Mouse (Mus musculus): ENCODE data around the gene Prrt1. TPM values are rescaled to one million over a fixed set of nuclear protein-coding genes. Genes with fewer than 3 reads are reported as not detected.

Prrt1 gene
- total RNA-seq, 2 experiments from 2014 or later: 248 to 266 TPM

DNA sequence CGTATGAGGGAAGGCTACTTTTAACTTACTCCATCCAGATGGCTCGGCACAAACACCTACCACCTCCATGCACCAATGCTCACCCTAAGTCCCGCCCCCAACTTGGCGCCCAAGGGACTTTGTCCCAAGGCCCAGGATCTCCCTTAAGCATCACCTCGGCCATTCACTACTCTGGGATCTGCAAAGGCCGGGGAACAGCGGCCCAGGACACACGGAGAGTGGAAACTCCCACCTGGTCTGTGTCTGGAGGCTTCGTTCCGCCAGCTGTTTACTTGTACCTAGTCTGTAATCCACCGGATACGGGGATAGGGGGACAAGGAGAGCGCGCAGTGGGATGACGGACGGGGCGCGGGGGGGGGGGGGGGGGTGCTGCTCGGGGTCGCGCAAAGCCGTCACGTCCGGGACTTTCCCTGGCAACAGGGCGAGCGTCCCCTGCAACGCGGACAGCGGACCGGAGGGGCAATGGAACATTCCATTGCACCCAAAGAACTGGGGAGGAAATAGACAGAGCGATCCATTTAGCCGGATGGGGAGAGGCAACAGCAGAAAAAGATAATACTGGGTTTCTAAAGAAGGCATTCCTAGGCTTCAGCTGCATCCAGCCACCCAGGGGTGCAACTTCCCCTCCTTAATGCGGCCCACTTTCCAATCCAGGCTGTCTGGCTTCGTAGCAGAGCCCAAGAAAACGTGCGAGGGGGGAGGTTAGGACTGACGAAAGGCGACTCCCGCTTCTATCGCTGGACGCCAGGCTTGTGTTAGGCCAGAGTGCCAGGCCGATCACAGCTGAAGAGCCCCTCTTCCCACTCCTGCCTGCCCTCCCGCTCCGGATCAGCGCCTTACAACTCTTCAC lies 2.0 kb upstream of the Prrt1 start:
- peak; percentile 85 to 91 for DNase-seq (ENCODE audit: low spot score in 2 of 2)

DNA sequence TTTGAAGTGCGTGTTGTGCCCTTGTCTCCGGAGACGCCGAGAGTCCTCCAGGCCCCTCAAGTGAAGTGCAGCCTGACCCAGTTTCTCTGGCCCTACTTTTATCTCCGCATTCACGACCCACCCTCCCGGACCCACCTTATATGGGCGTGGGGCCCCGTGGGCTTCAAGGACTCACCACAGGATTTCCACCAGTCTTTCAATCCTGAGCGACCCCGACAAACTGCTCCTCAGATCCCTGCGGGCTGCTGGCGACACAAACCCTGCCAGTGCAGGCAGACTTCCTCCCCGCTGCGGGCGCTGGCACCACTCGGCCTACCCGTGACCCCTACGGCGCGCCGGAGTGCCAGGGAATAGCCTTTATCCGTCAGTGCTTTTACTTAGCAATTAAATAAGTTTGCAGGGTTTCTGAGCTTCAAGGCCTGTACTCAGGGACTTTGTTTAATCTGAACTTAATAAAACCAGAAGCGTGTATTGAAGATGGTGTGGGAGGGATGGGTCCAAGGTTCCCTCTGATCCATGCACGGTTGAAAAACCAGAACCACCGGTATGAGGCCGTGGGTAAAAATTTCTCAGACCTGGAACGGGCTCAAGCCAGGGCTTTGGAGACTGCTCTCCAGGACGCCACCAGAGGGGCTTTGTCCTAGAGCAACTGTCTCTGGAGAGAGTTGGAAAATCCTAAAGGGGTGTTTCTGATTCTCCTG lies 1.2 kb upstream of the Prrt1 start, which contains the start of gene Ppt2:
Ppt2 (minus strand) TSS at position 568 of the 701 bp plus-strand sequence.
- no peak for DNase-seq (ENCODE audit: low spot score in 2 of 2)

DNA sequence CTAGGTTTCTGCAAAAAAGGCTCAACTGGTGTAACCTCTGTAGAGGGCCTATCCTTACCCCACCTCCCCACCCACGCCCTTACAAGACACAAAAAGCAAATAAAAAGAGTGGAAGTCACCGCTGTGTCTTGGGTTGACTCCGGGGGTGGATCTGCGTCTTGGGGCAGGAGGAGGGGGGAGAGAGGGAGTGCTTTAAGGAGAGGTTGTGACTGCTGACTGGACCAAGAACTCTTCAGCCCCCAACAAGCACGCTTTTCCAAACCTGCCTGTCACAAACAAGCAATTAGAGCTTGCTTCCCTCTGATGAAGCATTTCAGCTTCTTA lies 727 bp upstream of the Prrt1 start:
- DNase-seq (ENCODE audit: low spot score in 2 of 2): no peak

DNA sequence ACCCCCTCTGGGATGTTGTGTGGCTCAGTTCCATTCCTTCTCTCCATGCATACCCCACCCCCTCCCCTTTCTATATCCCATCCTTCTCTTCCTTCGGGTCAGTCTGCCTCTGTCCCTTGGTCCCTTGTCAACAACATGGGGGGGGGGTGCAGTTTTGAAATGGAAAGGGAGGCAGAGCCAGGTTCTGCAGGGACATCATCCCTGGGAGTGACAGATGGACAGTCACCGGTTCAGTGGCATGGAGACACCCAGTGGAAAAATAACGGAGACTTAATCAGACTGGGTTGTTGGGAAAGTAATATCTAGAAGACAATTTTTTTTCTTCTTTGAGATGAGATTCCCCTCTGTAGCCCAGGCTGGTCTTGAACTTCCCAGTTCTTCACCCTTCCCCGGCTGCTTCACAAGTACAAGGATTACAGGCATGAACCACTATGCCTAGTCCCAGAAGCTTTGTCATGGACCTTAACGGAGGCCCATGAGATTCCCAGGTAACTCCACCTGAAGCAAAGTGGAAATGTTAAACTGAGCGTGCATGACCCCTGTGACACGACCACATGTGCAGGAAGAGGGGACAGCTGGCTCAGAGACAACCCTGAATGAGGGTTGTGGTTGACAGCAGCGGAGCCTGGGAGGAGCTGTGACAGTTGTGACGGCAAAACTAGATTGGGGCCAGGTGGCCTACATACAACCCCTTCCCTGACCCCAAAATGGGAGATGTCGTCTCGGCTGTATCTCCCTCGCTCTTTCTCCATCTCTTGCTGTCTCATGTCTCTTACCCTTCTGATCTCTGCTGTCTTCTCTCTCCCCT lies 667 bp downstream of the Prrt1 start:
- no peak for DNase-seq (ENCODE audit: low spot score in 2 of 2)

DNA sequence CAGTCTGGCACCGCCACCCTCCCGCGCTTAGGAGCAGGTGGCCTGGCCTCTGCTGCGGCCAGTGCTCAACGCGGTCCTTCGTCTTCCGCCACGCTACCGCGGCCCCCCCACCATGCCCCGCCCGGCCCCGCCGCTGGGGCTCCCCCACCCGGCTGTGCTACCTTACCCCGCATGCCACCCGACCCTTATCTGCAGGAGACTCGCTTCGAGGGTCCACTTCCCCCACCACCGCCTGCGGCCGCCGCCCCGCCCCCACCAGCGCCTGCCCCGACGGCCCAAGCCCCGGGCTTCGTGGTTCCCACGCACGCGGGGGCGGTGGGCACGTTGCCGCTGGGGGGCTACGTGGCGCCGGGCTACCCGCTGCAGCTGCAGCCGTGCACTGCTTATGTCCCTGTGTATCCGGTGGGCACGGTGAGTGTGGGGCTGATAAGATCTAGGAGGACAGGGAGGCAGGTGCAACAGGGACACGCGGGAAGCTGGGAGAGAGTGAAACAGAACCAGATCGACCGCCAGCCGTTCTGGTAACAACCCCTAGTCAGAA lies 1.5 kb downstream of the Prrt1 start:
- no peak for DNase-seq (ENCODE audit: low spot score in 2 of 2)

DNA sequence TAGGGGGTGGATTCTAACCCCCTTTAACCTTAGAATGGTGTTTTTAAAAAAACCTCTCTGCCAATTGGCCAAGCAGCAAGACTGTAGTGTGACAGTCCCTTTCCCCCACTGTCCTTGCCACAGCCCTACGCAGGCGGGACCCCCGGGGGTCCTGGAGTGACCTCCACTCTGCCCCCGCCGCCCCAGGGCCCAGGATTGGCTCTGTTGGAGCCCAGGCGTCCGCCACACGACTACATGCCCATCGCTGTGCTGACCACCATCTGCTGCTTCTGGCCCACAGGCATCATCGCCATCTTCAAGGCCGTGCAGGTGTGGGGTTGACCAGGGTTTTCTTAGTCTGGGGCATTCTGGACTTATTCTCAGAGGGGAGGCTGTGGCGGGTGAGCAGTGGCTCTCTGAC lies 2.3 kb downstream of the Prrt1 start:
- DNase-seq (ENCODE audit: low spot score in 2 of 2): no peak

DNA sequence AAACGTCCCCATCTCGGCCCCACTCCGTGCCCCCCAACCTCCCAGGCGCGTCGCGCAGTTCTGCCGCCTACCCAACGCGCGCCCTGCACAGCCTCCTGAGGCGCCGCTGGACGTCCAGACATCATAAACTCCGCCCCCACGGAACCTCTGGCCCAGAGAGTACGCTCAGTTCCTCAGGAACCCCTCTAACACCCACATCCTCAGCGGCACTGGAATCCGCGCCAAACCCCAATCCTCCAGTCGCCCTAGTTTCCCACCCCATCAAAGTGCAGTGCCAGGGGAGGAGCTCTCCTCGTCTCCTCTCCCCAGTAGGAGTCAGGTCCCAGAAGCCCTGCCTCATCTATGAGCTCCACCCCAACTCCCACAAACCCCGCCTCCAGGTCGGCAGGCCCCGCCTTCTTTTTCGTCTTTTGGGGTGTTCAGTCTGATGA lies 2.9 kb downstream of the Prrt1 start:
- peak; percentile 80 to 93 for DNase-seq (ENCODE audit: low spot score in 2 of 2)

DNA sequence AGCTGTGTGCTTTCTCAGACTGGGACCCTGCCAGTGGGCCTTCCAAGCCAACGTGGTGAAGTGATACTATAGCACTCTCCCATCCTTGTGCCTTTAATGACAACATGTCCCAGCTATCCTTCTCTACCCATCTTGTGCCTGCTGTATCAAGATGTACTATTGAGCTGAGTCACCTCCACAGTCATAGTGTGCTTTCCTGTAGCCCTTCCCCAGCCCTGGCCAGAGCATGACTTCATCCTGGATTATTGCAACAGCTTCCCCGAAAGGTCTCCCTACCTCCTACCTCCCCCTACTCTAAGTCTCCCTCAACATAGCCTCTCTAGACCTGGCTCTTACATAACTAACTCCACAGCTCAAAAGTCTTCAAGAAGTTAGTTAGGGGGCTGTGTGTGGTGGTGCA lies 6.3 kb downstream of the Prrt1 start:
- no peak for DNase-seq (ENCODE audit: low spot score in 2 of 2)

DNA sequence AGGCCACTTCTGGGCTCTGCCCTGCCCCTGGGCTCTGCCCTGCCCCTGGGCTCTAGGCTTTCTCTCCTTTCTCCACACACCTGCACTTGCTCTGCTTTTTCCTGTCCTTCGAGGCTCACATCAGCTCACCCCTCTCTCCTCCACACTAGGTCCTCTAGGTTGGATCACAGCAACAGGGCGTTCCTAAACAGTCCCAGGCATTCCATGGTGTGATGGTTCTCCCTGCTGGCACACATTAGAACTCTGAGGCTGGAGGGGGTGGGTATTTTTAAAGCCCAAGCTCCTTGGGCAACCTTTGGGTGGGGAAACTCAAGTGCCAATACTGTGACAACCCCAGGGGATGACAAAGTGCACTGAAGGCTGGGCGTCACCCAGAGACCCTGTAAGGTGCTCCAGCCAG lies 8.1 kb downstream of the Prrt1 start:
- DNase-seq (ENCODE audit: low spot score in 2 of 2): no peak

DNA sequence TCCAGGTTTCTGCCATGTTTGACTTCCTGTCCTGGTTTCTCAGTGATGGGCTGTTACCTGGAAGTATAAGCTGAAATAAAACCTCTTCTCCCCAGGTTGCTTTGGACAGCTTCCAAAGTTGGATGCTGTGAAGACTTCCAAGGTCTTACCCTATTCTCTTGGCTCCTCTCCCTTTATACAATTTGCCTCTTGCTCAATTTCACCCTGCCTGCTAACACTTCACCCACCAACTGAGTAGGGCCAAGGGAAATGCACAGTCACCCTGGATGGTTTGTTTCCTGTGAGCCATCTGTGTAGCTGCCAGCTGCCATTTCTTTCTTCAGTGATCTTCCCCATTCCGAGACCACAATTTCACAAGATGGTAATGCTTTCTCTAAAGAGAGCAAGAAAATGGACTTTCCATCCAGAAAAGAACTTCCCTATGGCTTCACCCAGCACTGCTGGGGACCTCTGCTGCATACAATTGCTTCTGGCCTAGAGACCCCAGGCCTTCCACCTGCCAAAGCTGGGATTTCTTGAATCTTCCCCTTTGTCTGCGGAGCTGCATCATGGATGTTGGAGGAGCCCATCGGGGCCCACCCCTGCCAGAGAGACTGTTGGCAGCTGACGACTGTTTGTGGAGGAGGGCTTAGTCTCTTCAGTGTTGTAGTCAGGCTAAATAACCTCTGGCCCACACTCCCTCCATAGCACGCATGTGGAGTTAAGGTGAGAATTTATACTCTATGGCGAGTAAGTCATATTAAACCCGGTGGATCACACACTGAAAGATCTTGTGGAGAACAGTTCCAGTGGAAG lies 10.3 kb downstream of the Prrt1 start:
- DNase-seq (ENCODE audit: low spot score in 2 of 2): no peak

DNA sequence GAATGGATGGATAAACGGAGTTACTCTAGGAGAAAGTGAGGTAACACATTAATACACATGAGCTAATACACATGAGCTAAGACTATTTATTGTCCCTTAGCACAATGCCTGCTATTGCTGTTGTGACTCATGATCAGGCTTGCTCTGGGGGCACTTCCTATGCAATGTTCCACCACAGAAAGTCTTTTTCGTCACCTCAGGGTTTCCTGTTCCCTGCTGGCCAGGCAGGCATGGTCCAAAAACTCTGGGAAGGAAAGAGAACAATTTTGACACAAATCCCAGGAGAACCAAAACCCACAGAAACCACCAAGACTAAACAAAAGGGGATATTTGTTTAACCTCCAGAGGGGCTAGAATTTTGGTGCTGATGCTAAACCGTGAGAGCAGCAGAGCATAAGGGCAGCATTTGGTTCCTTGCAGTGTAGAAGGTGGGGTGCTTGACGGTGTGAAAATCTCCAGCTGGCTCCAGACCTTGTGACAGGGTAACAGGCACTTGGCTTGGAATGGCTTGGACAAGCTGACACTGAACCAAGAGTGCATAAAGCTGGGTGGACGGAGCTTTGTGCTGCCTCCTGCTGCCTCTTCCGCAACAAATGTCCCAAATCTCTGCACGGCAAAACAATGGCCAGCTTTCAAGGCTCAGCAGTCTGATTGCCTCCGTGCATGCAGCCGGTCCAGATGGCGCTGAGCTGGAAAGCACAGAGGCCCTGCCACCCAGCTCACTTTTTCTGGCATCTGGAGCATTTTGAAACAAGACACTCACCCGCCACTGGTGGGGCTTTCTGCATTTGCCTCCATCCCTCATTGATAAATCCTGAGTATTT lies 11.7 kb downstream of the Prrt1 start:
- peak in 1 of 2 experiments; percentile 73 for DNase-seq (ENCODE audit: low spot score in 2 of 2)

DNA sequence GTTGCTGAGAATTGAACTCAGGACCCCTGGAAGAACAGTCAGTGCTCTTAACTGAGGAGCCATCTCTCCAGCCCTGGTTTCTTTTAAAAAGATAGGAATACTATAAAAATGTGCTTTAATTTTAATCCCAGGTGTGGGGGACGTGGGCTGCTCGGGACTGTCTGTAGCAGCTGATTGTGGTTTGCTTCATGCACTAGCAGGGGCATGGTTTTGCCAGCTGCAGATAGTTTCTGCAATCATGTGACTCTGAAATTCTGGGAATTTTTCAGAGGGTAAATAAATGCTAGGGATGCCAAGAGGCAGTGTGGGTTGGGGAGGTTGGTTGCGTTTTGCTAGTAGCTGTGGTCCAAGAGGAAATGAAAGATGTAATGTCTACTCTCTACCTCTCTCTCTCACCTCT lies 12.6 kb downstream of the Prrt1 start:
- no peak for DNase-seq (ENCODE audit: low spot score in 2 of 2)

DNA sequence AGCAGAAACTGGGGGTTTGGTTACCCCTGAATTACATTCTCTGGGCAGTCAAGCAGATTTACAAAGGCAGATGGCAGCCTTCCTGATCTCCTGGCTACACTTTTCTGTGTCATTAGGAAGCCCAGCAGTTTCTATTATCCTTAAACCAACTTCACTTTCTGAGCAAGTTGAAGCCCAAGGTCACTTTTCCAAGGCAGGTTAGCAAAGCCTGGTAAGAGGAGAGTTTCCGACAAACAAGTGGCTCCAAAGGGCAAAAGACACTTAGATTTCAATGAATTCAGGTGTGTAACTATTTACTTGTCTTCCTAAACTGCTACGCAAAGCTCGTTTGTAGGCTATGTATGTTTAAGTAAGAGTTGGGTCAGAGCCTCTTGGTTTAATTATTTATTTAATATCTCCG lies 14.0 kb downstream of the Prrt1 start:
- no peak for DNase-seq (ENCODE audit: low spot score in 2 of 2)

DNA sequence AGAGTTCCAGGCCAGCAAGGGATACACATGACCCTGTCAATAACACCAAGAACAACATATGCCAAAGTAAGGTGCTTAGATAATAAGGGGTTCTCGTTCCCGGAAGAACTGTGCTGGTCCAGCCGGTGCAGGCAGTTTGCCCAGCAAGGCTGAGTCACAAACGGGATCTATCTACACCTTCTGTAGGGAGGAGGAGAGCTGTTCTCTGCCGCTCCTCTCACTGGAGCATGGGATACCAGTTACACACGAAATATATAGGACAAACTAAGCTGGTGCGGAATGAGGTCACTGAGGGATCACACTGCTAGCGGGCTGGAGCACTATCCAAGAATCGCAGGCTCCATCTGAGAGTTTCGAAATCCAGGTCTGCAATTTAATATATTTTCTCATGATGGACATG lies 14.6 kb downstream of the Prrt1 start:
- no peak for DNase-seq (ENCODE audit: low spot score in 2 of 2)

DNA sequence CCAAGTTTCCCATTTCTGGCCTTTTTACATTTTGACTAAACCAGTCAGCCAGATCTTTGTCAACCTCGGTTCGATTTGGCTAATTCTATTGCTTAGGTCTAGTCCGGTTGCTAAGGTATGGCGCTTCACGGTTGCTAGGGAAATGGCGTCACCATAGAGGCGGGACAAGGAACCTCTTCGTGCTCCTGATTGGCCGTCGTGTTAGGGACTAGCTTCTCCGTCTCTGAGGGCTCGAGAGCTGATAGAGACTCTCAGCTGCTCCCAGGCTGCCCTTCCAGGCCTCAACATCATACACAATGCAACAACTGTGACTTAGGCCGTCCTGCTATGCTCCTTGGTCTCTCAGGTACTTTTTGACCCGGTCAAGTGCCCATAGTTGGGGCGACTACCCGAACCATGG lies 15.3 kb downstream of the Prrt1 start, which contains the start of gene Fkbpl:
Fkbpl (plus strand) TSS at position 157 of the 400 bp plus-strand sequence.
- peak; percentile 95 to 98 for DNase-seq (ENCODE audit: low spot score in 2 of 2)

DNA sequence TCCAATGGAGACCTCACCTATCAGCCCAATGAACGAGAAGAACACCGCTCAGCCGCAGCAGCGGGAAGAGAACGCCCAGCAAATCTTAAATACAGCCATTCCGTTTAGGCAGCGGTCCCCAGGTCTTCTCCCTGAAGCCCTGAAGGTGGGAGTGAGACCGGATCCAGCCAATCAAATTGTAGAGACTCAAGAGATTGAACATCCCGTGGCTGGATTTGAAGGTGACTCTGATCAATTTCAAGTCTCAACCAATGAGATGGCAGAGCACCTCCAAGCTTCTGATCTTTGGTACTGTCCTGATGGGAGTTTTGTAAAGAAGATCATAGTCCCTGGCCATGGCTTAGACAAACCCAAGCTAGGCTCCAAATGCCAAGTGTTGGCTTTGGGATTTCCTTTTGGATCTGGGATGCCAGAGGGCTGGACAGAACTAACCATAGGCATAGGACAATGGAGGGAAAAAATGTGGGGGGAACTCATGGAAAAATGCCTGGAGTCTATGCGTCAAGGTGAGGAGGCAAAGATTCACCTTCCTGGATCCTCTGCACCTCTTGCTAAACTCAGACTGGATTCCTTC lies 16.0 kb downstream of the Prrt1 start:
- DNase-seq (ENCODE audit: low spot score in 2 of 2): no peak

DNA sequence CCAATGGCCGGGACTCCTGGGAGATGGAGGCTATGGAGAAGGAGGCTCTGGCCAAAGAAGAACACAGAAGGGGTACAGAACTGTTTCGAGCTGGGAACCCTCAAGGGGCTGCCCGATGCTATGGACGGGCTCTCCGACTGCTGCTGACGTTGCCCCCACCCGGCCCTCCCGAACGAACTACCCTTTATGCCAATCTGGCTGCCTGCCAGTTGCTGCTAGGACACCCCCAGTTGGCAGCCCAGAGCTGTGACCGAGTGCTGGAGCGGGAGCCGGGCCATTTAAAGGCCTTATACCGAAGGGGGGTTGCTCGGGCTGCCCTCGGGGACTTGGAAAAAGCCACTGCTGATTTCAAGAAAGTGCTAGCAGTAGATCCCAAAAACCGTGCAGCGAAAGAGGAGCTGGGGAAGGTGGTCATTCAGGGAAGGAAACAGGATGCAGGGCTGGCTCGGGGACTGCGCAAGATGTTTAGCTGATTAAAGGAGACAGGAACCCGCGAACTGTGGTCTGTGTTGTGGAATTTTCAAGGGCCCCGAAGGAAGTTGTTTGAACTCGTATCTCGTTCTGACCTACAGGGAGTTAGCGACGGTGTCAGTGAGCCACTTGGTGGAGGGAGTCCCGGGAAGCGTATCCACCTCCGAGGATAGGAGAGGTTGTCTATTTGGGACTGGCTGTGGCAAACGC lies 16.6 kb downstream of the Prrt1 start:
- peak in 1 of 2 experiments; percentile 2 for DNase-seq (ENCODE audit: low spot score in 2 of 2)

DNA sequence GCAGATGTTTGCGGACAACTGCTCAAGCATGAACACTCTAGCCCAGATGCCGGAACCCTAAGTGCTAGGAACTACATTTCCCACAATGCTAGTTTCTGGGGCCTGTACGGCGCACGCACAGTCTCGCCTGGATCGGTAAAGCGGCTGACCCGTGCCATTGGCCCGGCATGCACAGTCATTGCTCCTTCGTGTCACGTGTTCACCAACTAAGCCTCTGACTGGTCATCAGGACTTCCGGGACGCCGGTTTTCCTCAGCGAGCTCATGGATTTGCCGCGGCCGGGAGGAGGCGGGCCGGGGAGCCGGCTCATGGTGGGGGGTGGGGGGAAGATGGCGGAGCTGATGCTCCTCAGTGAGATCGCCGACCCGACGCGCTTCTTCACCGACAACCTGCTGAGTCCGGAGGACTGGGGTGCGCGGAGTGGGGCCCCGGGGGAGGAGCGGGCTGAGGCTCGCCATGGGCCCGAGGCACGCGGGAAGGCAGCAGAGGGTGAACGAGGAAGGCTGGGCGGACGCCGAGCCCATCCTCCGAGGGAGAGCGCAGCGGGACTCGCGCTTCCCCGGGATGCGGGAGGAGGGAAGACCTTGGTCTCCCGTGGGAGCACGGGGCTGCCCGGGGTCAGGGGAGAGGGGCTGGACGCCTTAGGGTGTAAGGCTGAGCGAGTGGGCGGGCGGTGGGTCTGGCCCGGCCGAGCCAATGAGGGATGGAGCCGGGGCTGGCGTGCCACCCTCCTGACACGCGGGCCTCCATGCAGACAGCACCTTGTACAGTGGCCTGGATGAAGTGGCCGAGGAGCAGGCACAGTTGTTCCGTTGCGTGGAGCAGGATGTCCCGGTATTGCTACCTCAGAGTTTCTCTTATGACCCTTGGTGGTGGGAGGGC lies 17.8 kb downstream of the Prrt1 start, which contains the start of gene Atf6b:
Atf6b (plus strand) TSS at position 241 of the 882 bp plus-strand sequence.
- DNase-seq (ENCODE audit: low spot score in 2 of 2): peak; percentile 92 to 98

Data from layer of hippocampus, postnatal 14 days (tissue).